Mouse (Mus musculus) urinary bladder, postnatal 4 days (tissue): ENCODE data around the gene Tmem136.
A peak's percentile ranks its signal among the peaks of the same experiment; 100 is the strongest.

ENCODE experiments used
- DNase-seq, 2 experiments: peaks; one replicate each; pipeline ENCODE4 v3.0.0; 2021 to 2022; ENCODE audit warnings: low spot score in 2 of 2

Tmem136 gene

GRCm38 (mm10) chr9:43108721-43109120, 7.6 kb downstream of the Tmem136 start:
- DNase-seq: no peak

GRCm38 (mm10) chr9:43108081-43108480, 8.3 kb downstream of the Tmem136 start:
- DNase-seq: no peak

- no peak for DNase-seq
These were observed 8.8 kb downstream of the Tmem136 start for GRCm38 (mm10) chr9:43107555-43107954.

- peak in 1 of 2 experiments; percentile 39 for DNase-seq
These were observed 9.2 kb downstream of the Tmem136 start, which contains the start of gene Arhgef12 for GRCm38 (mm10) chr9:43107187-43107517. TSS of gene Arhgef12 (minus strand) at chr9:43107239.

- DNase-seq: peak in 1 of 2 experiments; percentile 41
These were observed 9.8 kb downstream of the Tmem136 start for GRCm38 (mm10) chr9:43106426-43107186.

- peak; percentile 92 to 93 for DNase-seq
These were observed 10.6 kb downstream of the Tmem136 start for GRCm38 (mm10) chr9:43105664-43106361.

- no peak for DNase-seq
These were observed 11.3 kb downstream of the Tmem136 start for GRCm38 (mm10) chr9:43104873-43105663.

- DNase-seq: no peak
These were observed 11.9 kb downstream of the Tmem136 start for GRCm38 (mm10) chr9:43104526-43104872.

- no peak for DNase-seq
These were observed 12.6 kb downstream of the Tmem136 start for GRCm38 (mm10) chr9:43103675-43104299.

- no peak for DNase-seq
These were observed 13.4 kb downstream of the Tmem136 start for GRCm38 (mm10) chr9:43102931-43103330.

GRCm38 (mm10) chr9:43101936-43102595, 14.3 kb downstream of the Tmem136 start:
- no peak for DNase-seq

GRCm38 (mm10) chr9:43098922-43099321, 17.4 kb downstream of the Tmem136 start:
- no peak for DNase-seq

- DNase-seq: no peak
These were observed 18.4 kb downstream of the Tmem136 start for GRCm38 (mm10) chr9:43097801-43098557.

- no peak for DNase-seq
These were observed 20.0 kb downstream of the Tmem136 start for GRCm38 (mm10) chr9:43096337-43096736.

GRCm38 (mm10) chr9:43094828-43095227, 21.5 kb downstream of the Tmem136 start:
- DNase-seq: no peak

- no peak for DNase-seq
These were observed 22.6 kb downstream of the Tmem136 start for GRCm38 (mm10) chr9:43093803-43094202.

GRCm38 (mm10) chr9:43085686-43086285, 30.6 kb downstream of the Tmem136 start:
- DNase-seq: no peak

- DNase-seq: no peak
These were observed 31.6 kb downstream of the Tmem136 start for GRCm38 (mm10) chr9:43084496-43085362.

GRCm38 (mm10) chr9:43083441-43084055, 32.8 kb downstream of the Tmem136 start:
- no peak for DNase-seq
